Mouse (Mus musculus): ENCODE measurements at regions not wholly inside any gene's neighbourhood (a gene's known extent, or its start where the extent isn't known, plus 50 kb on each side); places are given as distances from the start of the nearest gene placed in this dataset.

DNA sequence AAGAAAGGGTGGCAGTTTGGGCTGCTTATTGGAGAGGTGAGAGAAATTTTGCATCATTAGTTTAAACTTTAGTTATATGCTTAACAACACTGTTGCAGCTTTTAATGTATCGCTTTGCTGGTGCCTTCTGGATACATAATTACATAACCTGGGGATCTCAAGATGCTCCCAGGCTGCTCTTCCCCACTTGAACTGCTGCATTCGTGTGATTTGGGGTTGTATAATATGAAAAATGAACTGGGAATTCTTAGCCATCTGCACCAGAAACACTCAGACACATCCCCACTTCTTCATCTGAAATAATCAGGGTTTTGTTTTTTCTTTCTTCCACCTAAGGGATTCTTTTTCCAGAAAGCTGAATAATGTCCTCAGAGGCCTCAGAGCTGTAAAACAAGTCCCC lies 120.8 kb downstream of the Mreg start:
- TF ChIP-seq CTCF (IDR thresholded peaks at IDR 0.05; ENCODE audit: low read depth), result no peak
- Histone ChIP-seq H3K9me3 (ENCODE audit: control insufficient read depth) (no peaks in the 10 kb centered on the region), H3K4me2 (replicated peaks; ENCODE audit: low read depth) (no peak overlapping the region), H3K27ac (ENCODE audit: low read depth, low read length) (no peak overlapping the region), H3K27me3 (replicated peaks; ENCODE audit: control insufficient read depth, insufficient read depth, low read length) (no peaks in the 10 kb centered on the region), H3K4me3 (ENCODE audit: low read depth, low read length) (no peak overlapping the region), H3K4me1 (replicated peaks; ENCODE audit: control insufficient read depth, insufficient read depth, low read length) (no peaks in the 10 kb centered on the region), H3K36me3 (ENCODE audit: control insufficient read depth, insufficient read depth) (no peaks in the 10 kb centered on the region), H3K9ac (ENCODE audit: low read depth, low read length) (no peak overlapping the region)
- WGBS, result 76% methylated on average over 2 of the region's 2 CpGs
- no peak for ATAC-seq

- 61% methylated on average over 6 of the region's 6 CpGs for WGBS
- no peak overlapping the region for H3K4me2 ChIP-seq (replicated peaks; ENCODE audit: low read depth)
- no peaks in the 10 kb centered on the region for H3K9me3 ChIP-seq (ENCODE audit: control insufficient read depth)
- ATAC-seq, result no peak
- H3K36me3 ChIP-seq (ENCODE audit: control insufficient read depth, insufficient read depth), result no peaks in the 10 kb centered on the region
- H3K4me1 ChIP-seq (replicated peaks; ENCODE audit: control insufficient read depth, insufficient read depth, low read length), result no peaks in the 10 kb centered on the region
- no peak overlapping the region for H3K9ac ChIP-seq (ENCODE audit: low read depth, low read length)
- no peak for TF ChIP-seq CTCF (IDR thresholded peaks at IDR 0.05; ENCODE audit: low read depth)
- H3K4me3 ChIP-seq (ENCODE audit: low read depth, low read length), result no peak overlapping the region
- H3K27ac ChIP-seq (ENCODE audit: low read depth, low read length), result no peak overlapping the region
- H3K27me3 ChIP-seq (replicated peaks; ENCODE audit: control insufficient read depth, insufficient read depth, low read length), result no peaks in the 10 kb centered on the region
Measured at GRCm38 (mm10) chr1:72085661-72086060, 126.4 kb downstream of the Mreg start.

- ATAC-seq, result no peak
- no peak for TF ChIP-seq CTCF (IDR thresholded peaks at IDR 0.05; ENCODE audit: low read depth)
- Histone ChIP-seq H3K4me3 (ENCODE audit: low read depth, low read length) (no peak overlapping the region), H3K9ac (ENCODE audit: low read depth, low read length) (no peak overlapping the region), H3K27ac (ENCODE audit: low read depth, low read length) (no peak overlapping the region), H3K27me3 (replicated peaks; ENCODE audit: control insufficient read depth, insufficient read depth, low read length) (no peaks in the 10 kb centered on the region), H3K4me1 (replicated peaks; ENCODE audit: control insufficient read depth, insufficient read depth, low read length) (no peaks in the 10 kb centered on the region), H3K9me3 (ENCODE audit: control insufficient read depth) (no peaks in the 10 kb centered on the region), H3K4me2 (replicated peaks; ENCODE audit: low read depth) (no peak overlapping the region), H3K36me3 (ENCODE audit: control insufficient read depth, insufficient read depth) (no peaks in the 10 kb centered on the region)
- 55% methylated on average over 3 of the region's 3 CpGs for WGBS
Measured at GRCm38 (mm10) chr1:72084219-72084618, 127.9 kb downstream of the Mreg start.

GRCm38 (mm10) chr1:72082366-72082765 lies 129.7 kb downstream of the Mreg start:
- no peak overlapping the region for H3K4me3 ChIP-seq (ENCODE audit: low read depth, low read length)
- no peak for TF ChIP-seq CTCF (IDR thresholded peaks at IDR 0.05; ENCODE audit: low read depth)
- H3K9ac ChIP-seq (ENCODE audit: low read depth, low read length), result no peak overlapping the region
- WGBS, result 73% methylated on average over 4 of the region's 4 CpGs
- H3K36me3 ChIP-seq (ENCODE audit: control insufficient read depth, insufficient read depth), result no peaks in the 10 kb centered on the region
- no peak overlapping the region for H3K4me2 ChIP-seq (replicated peaks; ENCODE audit: low read depth)
- H3K27me3 ChIP-seq (replicated peaks; ENCODE audit: control insufficient read depth, insufficient read depth, low read length), result no peaks in the 10 kb centered on the region
- no peak overlapping the region for H3K27ac ChIP-seq (ENCODE audit: low read depth, low read length)
- H3K9me3 ChIP-seq (ENCODE audit: control insufficient read depth), result no peaks in the 10 kb centered on the region
- no peaks in the 10 kb centered on the region for H3K4me1 ChIP-seq (replicated peaks; ENCODE audit: control insufficient read depth, insufficient read depth, low read length)
- no peak for ATAC-seq

- ATAC-seq, result no peak
- no peaks in the 10 kb centered on the region for H3K4me1 ChIP-seq (replicated peaks; ENCODE audit: control insufficient read depth, insufficient read depth, low read length)
- WGBS, result 76% methylated on average over 5 of the region's 5 CpGs
- no peak overlapping the region for H3K4me2 ChIP-seq (replicated peaks; ENCODE audit: low read depth)
- H3K27ac ChIP-seq (ENCODE audit: low read depth, low read length), result no peak overlapping the region
- H3K27me3 ChIP-seq (replicated peaks; ENCODE audit: control insufficient read depth, insufficient read depth, low read length), result no peaks in the 10 kb centered on the region
- no peak overlapping the region for H3K9ac ChIP-seq (ENCODE audit: low read depth, low read length)
- no peaks in the 10 kb centered on the region for H3K36me3 ChIP-seq (ENCODE audit: control insufficient read depth, insufficient read depth)
- TF ChIP-seq CTCF (IDR thresholded peaks at IDR 0.05; ENCODE audit: low read depth), result no peak
- H3K9me3 ChIP-seq (ENCODE audit: control insufficient read depth), result no peaks in the 10 kb centered on the region
- H3K4me3 ChIP-seq (ENCODE audit: low read depth, low read length), result no peak overlapping the region
Measured at GRCm38 (mm10) chr1:72081811-72082210, 130.3 kb downstream of the Mreg start.

- ATAC-seq, result no peak
- no peak overlapping the region for H3K9ac ChIP-seq (ENCODE audit: low read depth, low read length)
- no peak overlapping the region for H3K4me3 ChIP-seq (ENCODE audit: low read depth, low read length)
- H3K9me3 ChIP-seq (ENCODE audit: control insufficient read depth), result no peaks in the 10 kb centered on the region
- H3K27ac ChIP-seq (ENCODE audit: low read depth, low read length), result no peak overlapping the region
- no peaks in the 10 kb centered on the region for H3K27me3 ChIP-seq (replicated peaks; ENCODE audit: control insufficient read depth, insufficient read depth, low read length)
- TF ChIP-seq CTCF (IDR thresholded peaks at IDR 0.05; ENCODE audit: low read depth), result no peak
- no peak overlapping the region for H3K4me2 ChIP-seq (replicated peaks; ENCODE audit: low read depth)
- WGBS, result 65% methylated on average over 7 of the region's 7 CpGs
- no peaks in the 10 kb centered on the region for H3K36me3 ChIP-seq (ENCODE audit: control insufficient read depth, insufficient read depth)
- H3K4me1 ChIP-seq (replicated peaks; ENCODE audit: control insufficient read depth, insufficient read depth, low read length), result no peaks in the 10 kb centered on the region
Measured at GRCm38 (mm10) chr1:72078926-72079550, 133.1 kb downstream of the Mreg start.

DNA sequence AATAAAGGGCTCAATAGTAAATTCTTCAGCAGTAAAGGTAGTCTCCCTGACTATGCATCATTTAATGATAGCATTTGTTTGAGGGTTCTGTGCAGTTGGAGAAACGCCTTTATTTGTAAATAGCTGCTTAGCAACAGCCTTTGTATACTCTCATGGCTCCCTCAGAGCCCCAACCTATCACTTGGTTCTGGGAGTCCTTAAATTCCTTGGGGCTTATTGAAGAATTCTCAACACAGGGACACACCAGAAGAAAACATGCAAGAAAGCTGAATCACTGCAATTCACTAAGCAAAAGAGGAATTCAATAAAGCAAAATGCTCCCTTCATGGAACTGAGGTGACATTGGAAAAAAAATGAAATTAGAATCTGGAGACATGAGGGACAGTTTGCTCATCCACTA lies 135.8 kb downstream of the Mreg start:
- no peak overlapping the region for H3K4me3 ChIP-seq (ENCODE audit: low read depth, low read length)
- no peaks in the 10 kb centered on the region for H3K9me3 ChIP-seq (ENCODE audit: control insufficient read depth)

More for the DNA sequence above, 135.8 kb downstream of the Mreg start:
- no peak for ATAC-seq
- H3K9ac ChIP-seq (ENCODE audit: low read depth, low read length), result no peak overlapping the region
- no peaks in the 10 kb centered on the region for H3K27me3 ChIP-seq (replicated peaks; ENCODE audit: control insufficient read depth, insufficient read depth, low read length)
- H3K4me1 ChIP-seq (replicated peaks; ENCODE audit: control insufficient read depth, insufficient read depth, low read length), result no peaks in the 10 kb centered on the region
- no peak for TF ChIP-seq CTCF (IDR thresholded peaks at IDR 0.05; ENCODE audit: low read depth)
- no peak overlapping the region for H3K4me2 ChIP-seq (replicated peaks; ENCODE audit: low read depth)
- no peaks in the 10 kb centered on the region for H3K36me3 ChIP-seq (ENCODE audit: control insufficient read depth, insufficient read depth)
- H3K27ac ChIP-seq (ENCODE audit: low read depth, low read length), result no peak overlapping the region
- 11% methylated on average over 1 of the region's 1 CpGs for WGBS
